Mouse (Mus musculus) skeletal muscle tissue, adult 2 months (tissue): ENCODE measurements around the gene Hnrnpa1.
A peak's percentile ranks its signal among the peaks of the same experiment; 100 is the strongest.
"Not testable (repeated sequence)": the region's sequence is repeated elsewhere in the genome, so short reads cannot be mapped to it uniquely, and the experiment has no call there.

Experiments used
- DNase-seq: peaks from one replicate; pipeline ENCODE4 v3.0.0-alpha.2; 2012; ENCODE audit warnings: low read depth, low spot score

Hnrnpa1 gene

GRCm38 (mm10) chr15:103241071-103242018 lies 1.1 kb downstream of the Hnrnpa1 start:
- DNase-seq: not testable (repeated sequence)

GRCm38 (mm10) chr15:103242885-103243284 lies 2.7 kb downstream of the Hnrnpa1 start:
- DNase-seq: no peak

GRCm38 (mm10) chr15:103245616-103246015 lies 5.4 kb downstream of the Hnrnpa1 start:
- no peak for DNase-seq

- no peak for DNase-seq
These were observed 7.0 kb downstream of the Hnrnpa1 start for GRCm38 (mm10) chr15:103247078-103247781.

GRCm38 (mm10) chr15:103247782-103248400 lies 7.7 kb downstream of the Hnrnpa1 start:
- no peak for DNase-seq

- DNase-seq: no peak
These were observed 8.4 kb downstream of the Hnrnpa1 start for GRCm38 (mm10) chr15:103248401-103249313.

GRCm38 (mm10) chr15:103249511-103249910 lies 9.3 kb downstream of the Hnrnpa1 start:
- not testable (repeated sequence) for DNase-seq

- peak; percentile 54 for DNase-seq
These were observed 10.0 kb downstream of the Hnrnpa1 start for GRCm38 (mm10) chr15:103250195-103250740.

- DNase-seq: no peak
These were observed 11.4 kb downstream of the Hnrnpa1 start for GRCm38 (mm10) chr15:103251595-103251994.

- no peak for DNase-seq
These were observed 12.4 kb downstream of the Hnrnpa1 start for GRCm38 (mm10) chr15:103252660-103253059.

GRCm38 (mm10) chr15:103253352-103253751 lies 13.1 kb downstream of the Hnrnpa1 start:
- DNase-seq: no peak

- no peak for DNase-seq
These were observed 14.9 kb downstream of the Hnrnpa1 start for GRCm38 (mm10) chr15:103255169-103255568.

GRCm38 (mm10) chr15:103256210-103256986 lies 16.2 kb downstream of the Hnrnpa1 start:
- no peak for DNase-seq

- DNase-seq: peak; percentile 66
These were observed 17.8 kb downstream of the Hnrnpa1 start, which contains the start of gene Nfe2 for GRCm38 (mm10) chr15:103257790-103258728. Nfe2 (minus strand) TSS chr15:103258403.

- DNase-seq: no peak
These were observed 18.9 kb downstream of the Hnrnpa1 start for GRCm38 (mm10) chr15:103259162-103259561.

GRCm38 (mm10) chr15:103259989-103260388 lies 19.8 kb downstream of the Hnrnpa1 start:
- no peak for DNase-seq

- DNase-seq: no peak
These were observed 24.6 kb downstream of the Hnrnpa1 start for GRCm38 (mm10) chr15:103264794-103265193.

GRCm38 (mm10) chr15:103268903-103269302 lies 28.7 kb downstream of the Hnrnpa1 start:
- no peak for DNase-seq
